Comparison of ENCODE assay signal across 9 mouse cellular contexts in the genomic region with DNA sequence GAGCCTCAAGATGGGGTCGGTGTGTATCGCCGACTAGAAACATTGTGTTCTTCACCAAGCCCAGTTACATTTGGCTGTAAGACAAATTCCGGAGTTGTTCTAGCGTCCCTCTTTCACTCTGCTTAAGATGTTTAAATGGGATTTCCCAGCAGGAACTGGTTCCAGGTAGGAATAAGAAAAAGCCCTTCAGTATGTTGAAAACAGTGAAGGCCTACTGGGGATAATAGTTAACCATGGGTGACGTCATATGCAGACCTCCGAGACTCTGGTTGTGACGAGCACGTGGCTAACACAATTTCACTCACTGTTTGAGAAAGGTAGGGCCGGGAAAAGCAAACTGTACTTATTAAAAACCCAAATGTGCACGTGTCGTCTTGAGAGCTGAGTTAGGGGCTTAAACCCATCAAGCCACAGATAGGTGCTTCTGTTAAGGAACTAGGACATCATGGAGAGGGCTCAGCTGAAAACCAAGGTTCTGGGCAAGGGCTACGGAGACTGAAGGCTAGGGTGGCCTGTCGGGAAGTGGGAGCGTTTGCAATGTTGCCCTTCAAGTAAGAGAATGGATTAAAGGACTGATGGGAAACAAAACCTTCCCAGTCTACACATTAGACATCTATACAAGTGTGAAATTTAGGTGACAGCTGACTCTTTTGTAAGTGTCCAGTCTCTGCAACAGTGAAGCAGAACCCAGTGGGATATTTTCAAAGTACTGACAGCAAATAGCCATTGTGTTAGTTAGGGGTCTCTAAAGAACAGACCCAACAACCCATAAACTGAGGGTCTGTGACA. TPM values are rescaled to one million over a fixed set of nuclear protein-coding genes. Genes with fewer than 3 reads are reported as not detected.
DNase-seq lines count a peak whose midpoint lies in the region; ATAC-seq and TF ChIP-seq lines count a peak whose summit lies in the region.
"Had no signal": no experiment of that assay in that cellular context is flagged by ENCODE, and none has a peak within 500 bp of the region (broad histone marks: within the 10 kb centered on the region; RNA-seq: fewer than 3 reads in every experiment).

No protein-coding gene starts in this region.

- no peak for TF ChIP-seq CTCF in intestine, postnatal 0 days (IDR thresholded peaks at IDR 0.05; ENCODE audit: low read depth)

- peaks cover 71% of the 10 kb centered on the region for H3K27me3 ChIP-seq in heart, embryonic 10.5 days (ENCODE audit: insufficient read depth, poor library complexity, severe bottlenecking)
- no peaks in the 10 kb centered on the region for H3K27me3 ChIP-seq in neural tube, embryonic 11.5 days (ENCODE audit: control insufficient read depth, insufficient read depth, low read length)
- H3K27me3 ChIP-seq in intestine, postnatal 0 days (replicated peaks; ENCODE audit: control insufficient read depth, insufficient read depth, low read length), result no peaks in the 10 kb centered on the region
- no peaks in the 10 kb centered on the region for H3K27me3 ChIP-seq in neural tube, embryonic 15.5 days (replicated peaks)

- DNase-seq in heart, embryonic 10.5 days (ENCODE audit: low spot score), result no peak
- DNase-seq in heart, postnatal 4 days, result no peak
- no peak for DNase-seq in neural tube, embryonic 11.5 days (ENCODE audit: low spot score)
- DNase-seq in neural tube, embryonic 10.5 days (ENCODE audit: extremely low spot score, low spot score), result no peak
- no peak for DNase-seq in left cerebral cortex, postnatal 4 days
- no peak for DNase-seq in ovary, postnatal 10 days (ENCODE audit: low spot score)
- DNase-seq: heart, postnatal 14 days had no signal

- H3K27ac ChIP-seq in heart, embryonic 10.5 days, result no peak overlapping the region
- no peak overlapping the region for H3K27ac ChIP-seq in neural tube, embryonic 11.5 days (ENCODE audit: low read depth, low read length)
- no peak overlapping the region for H3K27ac ChIP-seq in intestine, postnatal 0 days (ENCODE audit: low read depth, low read length)
- H3K27ac ChIP-seq in neural tube, embryonic 15.5 days (replicated peaks), result peak overlapping the region; percentile 81

- no peaks in the 10 kb centered on the region for H3K36me3 ChIP-seq in heart, embryonic 10.5 days
- no peaks in the 10 kb centered on the region for H3K36me3 ChIP-seq in neural tube, embryonic 11.5 days (ENCODE audit: control insufficient read depth, insufficient read depth, low read length)
- H3K36me3 ChIP-seq in intestine, postnatal 0 days (ENCODE audit: control insufficient read depth, insufficient read depth), result no peaks in the 10 kb centered on the region
- H3K36me3 ChIP-seq in neural tube, embryonic 15.5 days, result no peaks in the 10 kb centered on the region

- 54% methylated on average over 15 of the region's 15 CpGs for WGBS in heart, embryonic 10.5 days
- WGBS in neural tube, embryonic 11.5 days, result 35% methylated on average over 15 of the region's 15 CpGs
- 43% methylated on average over 15 of the region's 15 CpGs for WGBS in intestine, postnatal 0 days
- 12% methylated on average over 15 of the region's 15 CpGs for WGBS in neural tube, embryonic 15.5 days

- peak overlapping the region; percentile 77; the same call in 1 of the 2 replicates for H3K4me2 ChIP-seq in neural tube, embryonic 11.5 days (ENCODE audit: low read depth)
- H3K4me2 ChIP-seq in intestine, postnatal 0 days (replicated peaks; ENCODE audit: low read depth), result peak overlapping the region; percentile 84; the same call in 1 of the 2 replicates
- peak overlapping the region; percentile 82 for H3K4me2 ChIP-seq in neural tube, embryonic 15.5 days

- intact Hi-C loops in left cerebral cortex, postnatal 4 days (cut with DNase I), result no loop called here

- H3K4me1 ChIP-seq in heart, embryonic 10.5 days, result peaks cover 18% of the 10 kb centered on the region
- H3K4me1 ChIP-seq in neural tube, embryonic 11.5 days (ENCODE audit: control insufficient read depth, insufficient read depth, low read length), result peaks cover 7% of the 10 kb centered on the region; the same call in 1 of the 2 replicates
- H3K4me1 ChIP-seq in intestine, postnatal 0 days (replicated peaks; ENCODE audit: control insufficient read depth, insufficient read depth, low read length), result peaks cover 10% of the 10 kb centered on the region
- peaks cover 46% of the 10 kb centered on the region for H3K4me1 ChIP-seq in neural tube, embryonic 15.5 days

- no peaks in the 10 kb centered on the region for H3K9me3 ChIP-seq in heart, embryonic 10.5 days
- no peaks in the 10 kb centered on the region for H3K9me3 ChIP-seq in neural tube, embryonic 11.5 days (ENCODE audit: control insufficient read depth, low read length)
- H3K9me3 ChIP-seq in intestine, postnatal 0 days (ENCODE audit: control insufficient read depth), result no peaks in the 10 kb centered on the region
- no peaks in the 10 kb centered on the region for H3K9me3 ChIP-seq in neural tube, embryonic 15.5 days (replicated peaks)

- peak overlapping the region; percentile 59; the same call in 1 of the 2 replicates for H3K4me3 ChIP-seq in heart, embryonic 10.5 days
- H3K4me3 ChIP-seq in neural tube, embryonic 11.5 days (ENCODE audit: low read depth, low read length), result no peak overlapping the region
- H3K4me3 ChIP-seq in intestine, postnatal 0 days (ENCODE audit: low read depth, low read length), result 0 out of 2 replicates have a peak overlapping the region, but pooled peaks have one; percentile 41
- H3K4me3 ChIP-seq in neural tube, embryonic 15.5 days (replicated peaks), result peak overlapping the region; percentile 48

- ATAC-seq in neural tube, embryonic 11.5 days (ENCODE audit: insufficient read depth, low FRiP score, low TSS enrichment), result peak; percentile 4; the same call in 1 of the 2 replicates
- ATAC-seq in intestine, postnatal 0 days, result no peak
- ATAC-seq in neural tube, embryonic 15.5 days (ENCODE audit: low FRiP score), result peak; percentile 26

- H3K9ac ChIP-seq in neural tube, embryonic 11.5 days (ENCODE audit: low read length), result no peak overlapping the region
- H3K9ac ChIP-seq in intestine, postnatal 0 days (ENCODE audit: low read depth, low read length), result no peak overlapping the region
- peak overlapping the region; percentile 55 for H3K9ac ChIP-seq in neural tube, embryonic 15.5 days (replicated peaks)

RNA-seq across cellular contexts. Expression of gene Trim2, which starts 0.8 kb away (rescaled TPM):
- 7.1 and 8.0 TPM in 2 replicates for polyA plus RNA-seq in heart, embryonic 10.5 days (2016; fragmentation: Nextera tagmentation; extraction: Ambion mirVana)
- total RNA-seq in heart, postnatal 4 days (2021), result 10 to 100 TPM in 1 of 2 experiments, 1 to 10 TPM in 1; 8.9 to 10.1 TPM
- 107 and 115 TPM in 2 replicates for polyA plus RNA-seq in neural tube, embryonic 11.5 days (2014; fragmentation: Nextera tagmentation; extraction: Ambion mirVana)
- polyA plus RNA-seq in intestine, postnatal 0 days (2015; fragmentation: Nextera tagmentation; extraction: Ambion mirVana), result 21.2 and 22.5 TPM in 2 replicates
- 108 and 137 TPM in 2 replicates for polyA plus RNA-seq in neural tube, embryonic 15.5 days (2015; fragmentation: Nextera tagmentation; extraction: Ambion mirVana)
- total RNA-seq in left cerebral cortex, postnatal 4 days (2021), result 100 to 1,000 TPM; 331 to 352 TPM
